Mouse (Mus musculus) common myeloid progenitor, adult 5-6 weeks (primary cell): ENCODE data around the gene Nt5e. TPM values are rescaled to one million over a fixed set of nuclear protein-coding genes. Genes with fewer than 3 reads are reported as not detected.

Experiments
- ATAC-seq: replicated peaks from 2 replicates; pipeline ENCODE4 v1.8.0; 2016; ENCODE audit warnings: low read depth, mild to moderate bottlenecking, moderate TSS enrichment, inconsistent platforms; ENCODE audit not compliant: poor library complexity, severe bottlenecking
- total RNA-seq: library from RNA; stranded (forward); fragments of 200-1000, 187-1606 nt; gene quantifications from 2 replicates; pipeline ENCODE4 v1.2.3, GENCODE M21; 2017

Nt5e gene
- total RNA-seq, 1 experiment from 2014 or later, result 0.05 TPM

DNA sequence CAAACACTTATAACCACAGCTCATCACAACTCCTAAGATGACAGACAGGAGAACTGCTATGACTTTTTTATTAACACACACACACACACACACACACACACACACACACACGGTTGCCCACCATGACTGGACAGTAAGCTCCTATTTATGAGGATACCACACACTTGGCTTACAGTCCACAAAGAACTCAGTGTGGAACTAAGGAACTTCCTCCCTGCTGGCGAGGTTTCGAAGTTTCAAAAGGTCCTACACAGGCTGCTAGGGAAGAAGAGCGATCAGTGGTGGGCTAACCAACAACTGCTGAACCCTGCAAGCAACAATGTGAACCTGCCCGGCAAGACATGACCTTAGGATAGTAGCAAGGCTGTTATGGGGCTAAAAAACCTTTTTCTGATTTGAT lies 50.5 kb downstream of the Nt5e start:
- peak; percentile 57 for ATAC-seq

DNA sequence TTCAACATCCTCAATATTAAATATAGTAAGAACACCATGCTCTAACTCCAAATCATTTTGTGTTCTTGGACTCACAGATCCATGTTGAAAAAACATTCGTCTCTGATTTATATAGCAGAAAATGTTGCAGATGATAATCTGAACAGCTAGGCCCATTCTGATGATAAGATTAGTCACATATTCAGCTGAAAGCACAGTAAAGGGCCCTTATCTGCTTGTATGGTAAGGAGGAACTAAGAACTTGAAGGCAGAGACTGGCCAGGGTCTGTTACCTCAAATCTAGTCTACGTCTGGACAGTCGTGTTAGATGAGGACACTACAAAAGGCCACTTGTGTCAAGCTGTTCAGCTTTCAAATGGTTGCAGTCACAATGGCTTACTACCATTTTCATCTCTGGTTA lies 52.1 kb downstream of the Nt5e start:
- ATAC-seq, result 0 out of 2 replicates have a peak, but pooled peaks have one; percentile 17

DNA sequence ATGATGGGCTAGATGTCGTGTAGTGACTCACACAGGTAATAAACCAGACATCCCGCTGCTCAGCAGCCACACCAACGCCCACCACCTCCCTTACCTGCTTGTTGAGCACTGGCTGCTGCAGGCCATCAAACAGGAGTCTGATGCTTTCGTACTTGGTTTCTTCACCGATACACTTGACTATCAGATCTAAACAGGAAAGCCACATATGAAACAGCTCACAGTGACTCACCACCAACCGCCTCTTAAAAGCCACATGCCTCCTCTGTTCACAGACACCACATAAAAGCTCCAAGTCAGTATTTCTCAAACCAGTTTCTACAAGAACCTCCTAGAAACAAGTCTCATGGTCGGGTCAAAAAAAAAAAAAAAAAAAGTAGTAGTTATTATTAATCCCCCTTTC lies 53.1 kb downstream of the Nt5e start:
- peak; percentile 90 for ATAC-seq

DNA sequence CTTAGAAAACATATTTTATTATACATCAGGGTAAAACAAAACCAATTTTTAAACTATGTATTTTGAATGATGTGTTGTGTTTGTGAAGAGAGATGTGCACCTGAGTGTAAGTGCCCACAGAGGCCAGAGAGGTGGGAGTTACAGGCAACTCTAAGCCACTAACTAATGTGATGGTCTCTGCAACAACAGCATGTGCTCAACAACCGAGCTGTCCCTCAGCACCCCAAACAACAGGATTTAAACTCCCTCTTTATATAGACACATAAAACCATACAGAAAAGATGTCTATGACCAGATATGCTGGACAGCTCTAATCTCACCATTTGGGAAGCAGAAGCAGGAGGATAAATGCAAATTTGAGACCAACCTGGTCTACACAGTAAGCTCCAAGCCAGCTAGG lies 53.5 kb downstream of the Nt5e start:
- no peak for ATAC-seq

DNA sequence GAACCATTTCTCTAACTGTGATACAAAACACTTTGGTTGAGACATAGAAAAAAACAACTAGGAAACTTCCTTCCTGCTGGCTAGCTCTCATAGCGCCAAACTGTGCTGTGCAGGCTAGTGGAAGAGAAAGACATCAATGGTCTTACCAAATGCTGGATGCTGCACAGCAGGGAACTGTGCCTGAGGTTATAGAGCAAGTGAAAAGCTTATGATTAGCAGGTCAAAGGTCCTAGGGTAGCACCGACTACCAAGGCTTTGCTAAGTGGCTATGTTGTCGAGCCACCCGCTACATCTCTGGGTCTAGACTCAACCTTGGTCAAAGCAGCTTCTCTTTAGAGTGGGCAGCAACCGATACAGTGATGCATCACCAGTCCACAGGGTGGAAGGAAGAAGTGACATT lies 61.8 kb downstream of the Nt5e start:
- no peak for ATAC-seq

DNA sequence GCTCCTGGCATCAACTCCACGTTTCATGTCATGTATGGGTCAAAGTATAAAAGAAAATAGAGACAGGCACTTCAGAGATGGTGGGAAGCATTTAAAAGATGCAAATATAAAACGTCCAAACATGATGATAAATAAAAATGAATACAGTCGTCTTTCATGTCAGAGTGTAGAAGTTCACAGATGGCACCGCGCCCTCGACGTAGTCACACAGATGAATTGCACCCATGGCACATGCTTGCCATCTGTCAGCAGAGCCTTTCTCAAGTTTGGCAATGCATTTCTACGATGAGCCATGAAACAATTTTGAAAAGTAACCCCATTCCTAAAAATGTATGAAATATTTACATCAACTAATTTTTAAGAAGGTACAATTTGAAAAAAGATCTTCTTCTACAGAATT lies 67.9 kb downstream of the Nt5e start:
- ATAC-seq, result no peak

DNA sequence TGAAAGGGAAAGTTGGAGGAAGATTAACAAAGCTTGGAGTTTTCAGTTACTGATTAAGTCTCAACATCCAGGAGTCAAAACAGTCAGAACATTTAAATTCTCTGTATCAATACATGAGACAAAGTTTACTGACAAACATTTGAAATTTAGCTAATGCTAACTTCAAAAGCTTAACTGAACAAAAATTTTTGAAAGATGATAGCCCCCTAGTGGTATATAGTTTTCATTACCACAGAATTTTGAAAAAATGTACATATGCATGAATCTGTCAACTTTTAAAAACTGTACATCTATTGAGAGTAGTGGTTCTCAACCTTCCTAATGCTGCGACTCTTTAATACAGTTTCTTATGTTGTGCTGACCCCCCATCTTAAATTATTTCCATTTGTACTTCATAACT lies 71.5 kb downstream of the Nt5e start:
- ATAC-seq, result peak; percentile 60; the same call in 1 of the 2 replicates

DNA sequence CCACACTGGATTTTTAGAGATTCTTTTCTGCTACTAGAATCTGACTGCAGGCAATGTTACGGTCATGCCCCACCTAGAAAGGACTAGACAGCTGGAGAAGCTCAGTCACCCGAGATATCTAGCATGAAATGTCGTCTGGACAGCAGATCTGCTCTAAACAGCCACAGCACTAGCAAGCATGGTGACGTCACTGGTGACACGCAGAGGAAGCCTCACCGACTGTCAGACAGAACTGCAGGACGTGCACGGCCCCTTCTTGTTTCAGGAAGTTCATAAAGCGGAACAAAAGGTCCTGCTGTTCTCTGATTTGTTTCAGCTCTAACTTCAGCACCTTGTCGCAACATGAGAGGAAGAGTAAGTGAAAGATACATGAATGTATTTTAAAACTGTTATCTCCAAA lies 77.1 kb downstream of the Nt5e start:
- peak; percentile 100 for ATAC-seq

DNA sequence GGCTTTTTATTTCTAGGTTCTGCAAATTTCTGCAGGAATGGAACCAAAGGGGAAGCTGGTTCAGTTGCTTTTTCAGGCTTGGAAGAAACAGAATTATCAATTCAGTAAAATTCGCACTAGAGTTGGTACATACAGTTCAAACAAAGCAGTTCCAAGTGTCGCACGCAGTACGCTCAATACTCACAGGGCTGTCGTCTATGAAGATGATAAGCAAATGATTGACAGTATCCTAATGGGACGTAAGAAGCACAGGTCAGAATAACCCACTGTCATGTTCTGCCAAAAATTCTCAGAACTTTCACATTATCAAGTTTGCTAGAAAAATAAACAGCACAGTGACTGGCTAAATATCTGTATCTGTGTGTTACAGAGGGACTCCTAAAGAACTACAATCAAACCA lies 77.5 kb downstream of the Nt5e start:
- 0 out of 2 replicates have a peak, but pooled peaks have one; percentile 2 for ATAC-seq

DNA sequence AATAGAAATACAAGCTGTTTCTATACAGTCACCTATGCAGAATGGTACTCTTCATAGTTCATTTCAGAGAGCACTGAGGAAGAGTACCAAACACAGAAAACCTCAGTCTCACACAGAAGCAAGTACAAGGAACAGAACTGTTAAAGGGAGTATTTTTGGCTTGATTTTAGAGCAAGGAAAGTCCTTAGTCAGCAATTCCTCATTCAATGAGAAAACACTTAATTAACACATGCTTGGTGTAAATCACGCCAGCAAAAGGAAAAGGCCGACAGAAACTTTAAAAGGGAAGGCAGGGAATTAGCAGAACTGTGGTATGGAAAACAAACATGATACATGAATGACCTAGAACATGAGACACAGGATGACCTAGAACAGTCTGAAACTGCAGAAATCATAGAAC lies 83.0 kb downstream of the Nt5e start:
- no peak for ATAC-seq

DNA sequence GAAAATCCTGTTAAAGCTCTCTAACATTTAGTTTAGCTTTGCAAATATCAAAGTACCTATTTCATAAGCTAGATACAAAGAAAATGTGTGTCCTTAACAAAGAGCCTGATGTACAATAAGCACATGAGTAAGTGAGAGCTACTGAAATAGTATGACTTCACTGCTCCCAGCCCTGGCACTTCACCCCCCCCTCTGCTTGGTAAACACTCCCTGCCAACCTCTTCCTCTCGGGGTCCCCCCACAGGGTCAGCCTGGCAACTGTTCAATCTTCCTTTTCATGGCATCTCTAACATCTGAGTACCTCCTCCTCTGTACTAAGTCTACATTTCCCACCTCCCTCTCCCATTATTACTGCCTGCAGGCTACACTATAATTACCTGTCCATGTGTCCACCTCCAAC lies 89.8 kb downstream of the Nt5e start:
- ATAC-seq, result no peak

Other genes starting within 250 kb of the Nt5e start
- 15.8 and 25.7 TPM in 2 replicates for gene Snx14, start 111.8 kb downstream of the Nt5e start, total RNA-seq
- gene Gm20537, start 129.4 kb downstream of the Nt5e start, total RNA-seq, result not detected in 2 replicates
- 305 and 315 TPM in 2 replicates for gene Syncrip, start 155.4 kb downstream of the Nt5e start, total RNA-seq
- 10.4 and 11.4 TPM in 2 replicates for gene Zfp949, start 220.8 kb downstream of the Nt5e start, total RNA-seq